Mouse (Mus musculus) heart, adult 10 weeks (tissue): ENCODE results near the gene Gm10283. TPM values are rescaled to one million over a fixed set of nuclear protein-coding genes. Genes with fewer than 3 reads are reported as not detected.

Experiments used
- polyA plus RNA-seq: library from polyadenylated mRNA; stranded (reverse); fragments of 350-450 nt; fragmentation: Illumina TruSeq; extraction: RNeasy Lipid Tissue Mini Kit (QIAGEN cat#74804); gene quantifications from one replicate; pipeline ENCODE4 v1.2.3, GENCODE M21; 2014; ENCODE audit warnings: low read depth, low replicate concordance

Gene Gm10283
- polyA plus RNA-seq, result not detected

DNA sequence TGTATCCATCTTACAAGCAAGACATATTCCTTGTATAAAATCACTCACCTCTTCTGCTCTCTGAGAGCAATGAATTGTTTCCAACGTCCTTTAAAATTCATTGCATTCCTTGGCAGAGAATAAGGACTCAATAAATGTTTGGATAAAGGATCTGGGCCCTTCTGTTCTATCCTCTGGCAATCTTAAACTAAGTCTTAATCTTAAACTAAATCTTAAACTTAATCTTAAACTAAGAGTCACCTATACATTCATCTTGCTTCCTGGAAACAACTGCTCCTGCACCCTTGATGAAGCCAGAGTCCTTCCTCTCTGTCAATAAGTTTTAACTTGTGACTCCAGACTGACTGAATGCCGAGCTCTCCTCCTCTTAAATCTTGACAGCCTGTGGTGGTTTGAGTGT lies at the start of gene Gm10283:
Gene Gm10283, minus strand, starts transcription at position 101 of the 400 bp plus-strand sequence.

DNA sequence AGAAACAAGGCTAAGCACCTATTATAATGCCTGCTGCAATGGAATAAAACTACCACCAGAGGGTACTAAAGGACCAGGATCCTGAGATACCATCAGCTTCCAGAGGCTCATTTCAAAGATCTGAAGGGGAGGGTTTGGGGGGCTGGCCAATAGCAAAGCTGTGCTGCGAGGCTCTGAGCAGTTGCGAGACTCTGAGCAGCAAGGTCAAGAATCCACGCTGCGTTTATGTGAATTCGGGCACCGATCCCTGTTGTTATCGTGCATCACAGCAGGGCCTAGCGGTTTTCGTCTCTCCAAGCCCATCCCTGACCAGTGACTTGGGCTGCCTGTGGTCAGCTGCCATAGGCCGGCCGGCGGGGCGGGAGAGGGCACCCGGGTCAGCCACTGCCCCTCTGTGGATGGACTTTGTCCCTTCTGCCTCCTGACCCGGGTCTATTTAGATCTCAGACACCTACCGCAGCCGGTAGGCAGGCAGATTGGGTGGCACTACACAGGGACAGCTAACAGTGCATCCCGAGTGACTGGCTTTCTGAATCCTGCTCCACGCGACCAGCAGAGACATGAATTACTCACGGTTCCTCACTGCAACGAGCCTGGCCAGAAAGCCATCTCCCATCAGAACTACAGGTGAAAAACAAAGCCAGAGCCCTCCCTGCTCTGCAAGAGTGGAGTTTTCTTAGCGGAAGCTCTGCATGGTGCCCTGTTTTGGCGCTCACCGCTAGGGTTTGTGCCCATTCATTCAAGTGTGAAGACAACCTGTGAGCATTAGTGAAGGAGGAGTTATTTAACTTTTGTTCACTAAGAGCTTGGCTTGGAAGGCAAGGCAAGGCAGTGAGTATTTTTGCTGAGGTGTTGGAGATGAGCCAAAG lies 2.9 kb upstream of the Gm10283 start, which contains the start of gene Aadat:
Gene Aadat, plus strand, starts transcription at position 280 of the 869 bp plus-strand sequence.

Other genes with a start within 250 kb of the Gm10283 start
- not detected for gene Aadat, start 2.7 kb upstream of the Gm10283 start, polyA plus RNA-seq
- 6.8 TPM for gene Mfap3l, start 129.6 kb upstream of the Gm10283 start, polyA plus RNA-seq